Mouse (Mus musculus) layer of hippocampus, postnatal 25 days (tissue): ENCODE measurements around the gene Myh9. TPM values are rescaled to one million over a fixed set of nuclear protein-coding genes. Genes with fewer than 3 reads are reported as not detected.

Experiments used
- DNase-seq, 2 experiments: peaks; one replicate each; pipeline ENCODE4 v3.0.0; 2022; ENCODE audit warnings: mixed read lengths in 2 of 2, low spot score in 1 of 2; ENCODE audit errors: extremely low spot score in 1 of 2
- total RNA-seq, 2 experiments: library from RNA; stranded (reverse); gene quantifications; 2 replicates each; pipeline ENCODE4 v1.2.3; 2021

The Myh9 gene
- total RNA-seq, 2 experiments from 2014 or later: 75.0 to 90.2 TPM

GRCm38 (mm10) chr15:77830481-77831137 is 11.4 kb downstream of the Myh9 start:
- no peak for DNase-seq

DNA sequence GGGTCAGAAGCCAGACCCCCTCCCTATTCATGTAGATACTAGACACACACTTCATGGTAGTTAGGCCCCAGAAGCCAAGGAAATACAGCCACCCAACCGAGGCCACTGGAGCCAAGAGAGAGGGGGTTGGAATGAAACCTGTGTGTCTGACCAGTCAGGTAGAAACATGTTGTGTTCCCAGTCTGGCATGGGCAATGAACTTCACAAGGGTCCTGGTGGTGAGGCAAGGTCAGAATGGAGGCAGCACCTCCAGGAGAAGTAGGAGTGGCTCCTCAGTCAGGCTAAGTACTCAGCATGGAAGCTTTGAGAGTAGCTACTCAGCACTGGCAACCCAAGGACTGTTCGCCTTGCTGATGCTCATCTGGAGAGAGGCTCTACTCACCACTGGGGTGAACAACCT is 12.4 kb downstream of the Myh9 start:
- DNase-seq: no peak

DNA sequence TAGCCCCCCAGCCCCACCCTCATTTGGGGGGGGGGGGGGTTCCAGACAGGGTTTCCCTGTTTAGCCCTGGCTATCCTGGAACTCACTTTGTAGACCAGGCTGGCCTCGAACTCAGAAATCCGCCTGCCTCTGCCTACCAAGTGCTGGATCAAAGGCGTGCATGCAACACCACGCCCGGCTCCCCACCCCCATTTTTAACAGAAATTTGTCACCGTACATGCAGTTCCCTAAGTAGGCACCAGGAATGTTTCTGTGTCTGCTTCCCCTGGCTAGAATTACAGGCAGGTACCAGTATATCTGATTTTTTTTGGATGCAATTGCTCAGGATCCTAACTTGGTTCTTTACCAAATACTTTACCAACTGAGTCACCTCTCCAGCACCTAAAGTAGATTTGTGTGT is 13.1 kb downstream of the Myh9 start:
- no peak for DNase-seq

- no peak for DNase-seq
These were observed 13.7 kb downstream of the Myh9 start for GRCm38 (mm10) chr15:77828242-77828641.

DNA sequence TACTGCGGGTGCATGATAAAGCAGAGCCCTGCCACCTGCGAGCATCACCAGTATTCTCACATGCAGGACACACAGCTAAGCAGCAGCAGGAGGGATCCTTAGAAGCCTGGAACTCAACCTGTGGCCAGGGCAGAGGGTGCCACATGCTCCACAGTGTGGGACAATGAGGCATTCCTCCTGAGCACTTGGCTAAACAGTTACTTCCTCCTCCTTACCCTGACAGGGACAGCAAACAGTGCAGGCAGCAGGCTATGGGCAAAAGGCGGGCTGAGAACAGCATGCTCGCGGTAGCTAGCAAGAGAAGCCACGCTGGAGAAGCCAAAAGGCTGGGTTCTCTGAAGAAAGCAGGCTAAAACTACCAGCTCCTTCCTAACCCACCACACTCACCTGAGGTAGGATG is 14.2 kb downstream of the Myh9 start:
- no peak for DNase-seq

DNA sequence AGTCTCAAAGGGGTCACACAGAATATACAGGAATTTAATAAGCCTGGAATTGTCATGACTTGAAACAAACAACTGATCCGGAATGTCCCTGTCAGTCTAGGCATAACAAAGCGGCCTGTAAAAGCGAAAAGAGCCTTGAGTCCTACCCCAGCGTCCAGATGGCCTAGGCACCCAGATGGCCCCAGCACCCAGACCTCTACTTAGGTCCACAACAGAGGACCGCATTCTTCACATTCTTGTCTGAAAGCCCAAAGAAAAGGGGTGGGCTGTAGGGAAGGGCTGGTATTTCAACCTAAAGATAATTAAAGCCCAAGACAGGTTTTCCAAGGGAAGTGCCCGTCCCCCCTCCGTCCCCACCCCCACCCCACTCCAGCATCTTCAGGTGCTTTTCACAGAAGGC is 14.6 kb downstream of the Myh9 start:
- DNase-seq: no peak

- DNase-seq: no peak
These were observed 16.6 kb downstream of the Myh9 start for GRCm38 (mm10) chr15:77825382-77825781.

DNA sequence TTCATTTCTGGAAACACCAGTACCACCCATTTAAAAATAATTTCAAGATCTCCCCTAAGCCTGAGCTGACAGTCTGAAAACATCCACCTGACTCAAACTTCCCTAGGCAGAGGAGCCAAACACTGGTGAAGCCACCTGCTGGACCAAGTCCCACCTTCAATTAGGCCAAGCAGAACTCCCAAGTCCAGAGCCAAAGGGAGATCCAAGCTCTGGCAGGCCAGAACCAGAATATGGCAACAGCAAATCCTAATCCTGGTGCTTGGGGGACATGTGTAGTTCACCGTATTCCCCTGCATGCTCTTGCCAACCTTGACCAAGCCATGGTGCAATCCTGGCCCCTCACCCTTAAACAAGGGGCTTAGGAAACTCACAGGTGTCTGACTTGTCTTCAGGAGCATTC is 17.7 kb downstream of the Myh9 start:
- no peak for DNase-seq

- no peak for DNase-seq
These were observed 18.3 kb downstream of the Myh9 start for GRCm38 (mm10) chr15:77823634-77824033.

- DNase-seq: no peak
These were observed 18.8 kb downstream of the Myh9 start for GRCm38 (mm10) chr15:77823196-77823595.

- DNase-seq: no peak
These were observed 19.3 kb downstream of the Myh9 start for GRCm38 (mm10) chr15:77822671-77823070.

GRCm38 (mm10) chr15:77822057-77822466 is 19.9 kb downstream of the Myh9 start:
- DNase-seq: no peak

GRCm38 (mm10) chr15:77821424-77821823 is 20.6 kb downstream of the Myh9 start:
- no peak for DNase-seq

DNA sequence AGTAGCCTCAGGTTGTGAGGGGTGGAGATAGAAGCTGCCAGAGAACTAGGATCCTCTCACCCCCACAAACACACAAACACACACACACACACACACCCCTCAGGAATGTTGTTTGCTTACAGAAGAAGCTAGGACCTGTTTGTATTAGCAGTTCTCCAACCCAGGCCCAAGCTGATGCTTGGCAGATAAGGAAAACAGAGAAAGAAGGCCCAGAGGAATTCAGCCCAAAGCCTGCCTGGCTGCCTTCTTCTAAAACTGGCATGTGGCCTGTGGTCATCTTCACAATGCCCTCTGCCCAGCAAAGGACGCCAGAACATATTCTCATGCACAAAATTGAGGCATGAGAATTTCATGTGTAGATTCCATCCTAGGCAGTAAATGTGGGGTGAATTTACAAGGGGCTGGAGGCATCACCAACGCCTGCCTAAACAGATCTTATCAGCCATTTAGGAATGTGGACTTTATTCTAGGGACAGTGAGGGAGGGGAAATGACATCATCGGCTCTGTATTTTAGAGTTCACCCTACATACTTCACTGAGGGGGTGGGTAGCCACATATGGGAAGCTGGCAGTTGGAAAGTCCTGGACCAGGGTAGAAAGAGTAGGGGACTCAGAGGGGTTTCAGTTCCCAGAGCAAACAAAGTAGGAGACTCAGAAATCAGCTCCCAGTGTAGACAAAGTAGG is 21.4 kb downstream of the Myh9 start:
- no peak for DNase-seq

GRCm38 (mm10) chr15:77819894-77820387 is 22.0 kb downstream of the Myh9 start:
- no peak for DNase-seq

DNA sequence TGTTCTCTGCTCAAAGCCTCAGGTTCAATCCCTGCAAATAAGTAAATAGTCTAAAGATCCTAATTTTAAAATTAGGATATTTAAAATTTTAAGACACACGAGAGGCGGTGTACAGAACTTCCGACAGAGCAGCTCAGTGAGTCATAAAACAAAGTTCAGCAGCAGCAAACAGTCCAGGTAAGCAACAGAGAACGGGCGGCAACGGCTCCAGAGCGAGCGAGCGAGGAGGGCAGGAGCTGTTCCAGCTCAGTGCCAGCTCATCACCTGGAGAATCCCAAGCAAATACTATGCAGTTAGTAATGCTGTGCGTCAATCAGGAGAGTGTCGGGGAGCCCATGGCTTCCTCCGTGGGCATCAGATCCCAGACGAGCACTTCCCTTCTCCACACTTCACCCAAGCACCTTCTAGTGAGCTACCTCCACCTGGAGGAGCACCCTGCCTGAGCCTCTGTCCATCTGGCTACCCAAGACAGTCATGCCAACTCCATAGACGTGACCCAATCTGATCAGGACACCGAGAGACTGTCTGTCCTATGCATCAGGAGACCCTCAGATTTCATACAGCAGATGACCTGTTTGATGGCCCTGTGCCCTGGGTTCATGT is 23.3 kb downstream of the Myh9 start:
- no peak for DNase-seq

GRCm38 (mm10) chr15:77817417-77817816 is 24.6 kb downstream of the Myh9 start:
- DNase-seq: no peak

DNA sequence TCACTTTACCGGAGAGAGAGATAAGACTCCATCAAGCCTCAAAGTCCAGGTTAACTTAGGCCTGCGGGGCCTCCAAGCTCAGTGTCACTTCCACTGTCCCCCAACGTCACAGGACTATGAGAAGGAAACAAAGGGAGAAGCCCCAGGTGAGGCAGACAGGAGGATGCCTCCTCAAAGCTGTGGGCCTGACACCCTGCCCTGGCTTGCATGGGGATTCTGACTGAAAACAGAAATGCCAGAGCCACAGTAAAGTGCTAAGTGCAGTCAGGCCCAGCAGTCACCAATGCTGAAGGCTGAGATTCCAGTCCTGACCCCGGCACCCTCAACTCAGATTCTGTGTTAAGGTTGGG is 25.4 kb downstream of the Myh9 start:
- no peak for DNase-seq

GRCm38 (mm10) chr15:77815867-77816600 is 25.9 kb downstream of the Myh9 start:
- no peak for DNase-seq

GRCm38 (mm10) chr15:77813639-77814375 is 28.2 kb downstream of the Myh9 start:
- DNase-seq: no peak
